Mouse (Mus musculus): ENCODE measurements around the gene Rbm15b. TPM values are rescaled to one million over a fixed set of nuclear protein-coding genes. Genes with fewer than 3 reads are reported as not detected.

Gene Rbm15b
- total RNA-seq, 2 experiments from 2014 or later = 20.3 to 26.1 TPM

- ATAC-seq (replicated peaks; ENCODE audit: poor library complexity) = no peak
Observed at GRCm38 (mm10) chr9:106884996-106885900, 2.0 kb downstream of the Rbm15b start.

- ATAC-seq (replicated peaks; ENCODE audit: poor library complexity) = no peak
Observed at GRCm38 (mm10) chr9:106884306-106884705, 2.9 kb downstream of the Rbm15b start.

GRCm38 (mm10) chr9:106883085-106883484, 4.1 kb downstream of the Rbm15b start:
- no peak for ATAC-seq (replicated peaks; ENCODE audit: poor library complexity)

- no peak for ATAC-seq (replicated peaks; ENCODE audit: poor library complexity)
Observed at GRCm38 (mm10) chr9:106882176-106882575, 5.1 kb downstream of the Rbm15b start.

- no peak for ATAC-seq (replicated peaks; ENCODE audit: poor library complexity)
Observed at GRCm38 (mm10) chr9:106881071-106881755, 6.0 kb downstream of the Rbm15b start.

GRCm38 (mm10) chr9:106879471-106879870, 7.8 kb downstream of the Rbm15b start:
- ATAC-seq (replicated peaks; ENCODE audit: poor library complexity) = no peak

GRCm38 (mm10) chr9:106876666-106877065, 10.6 kb downstream of the Rbm15b start:
- ATAC-seq (replicated peaks; ENCODE audit: poor library complexity) = no peak

GRCm38 (mm10) chr9:106874216-106874615, 13.0 kb downstream of the Rbm15b start:
- no peak for ATAC-seq (replicated peaks; ENCODE audit: poor library complexity)

- ATAC-seq (replicated peaks; ENCODE audit: poor library complexity) = peak; percentile 58
Observed at GRCm38 (mm10) chr9:106858036-106858435, 29.2 kb downstream of the Rbm15b start.

- no peak for ATAC-seq (replicated peaks; ENCODE audit: poor library complexity)
Observed at GRCm38 (mm10) chr9:106856664-106857063, 30.6 kb downstream of the Rbm15b start.

GRCm38 (mm10) chr9:106842800-106843199, 44.4 kb downstream of the Rbm15b start:
- no peak for ATAC-seq (replicated peaks; ENCODE audit: poor library complexity)

GRCm38 (mm10) chr9:106840569-106840968, 46.7 kb downstream of the Rbm15b start:
- ATAC-seq (replicated peaks; ENCODE audit: poor library complexity) = no peak

Other genes starting within 250 kb of the Rbm15b start
- gene Grm2, start 231.3 kb downstream of the Rbm15b start, total RNA-seq (2015) = not detected in 2 replicates
- not detected in 2 replicates for gene Grm2, start 231.3 kb downstream of the Rbm15b start, total RNA-seq (2017)
- 12.1 and 14.8 TPM in 2 replicates for gene Tex264, start 201.5 kb downstream of the Rbm15b start, total RNA-seq (2015)
- gene Tex264, start 201.5 kb downstream of the Rbm15b start, total RNA-seq (2017) = 19.6 and 21.9 TPM in 2 replicates
- gene Rad54l2, start 98.2 kb downstream of the Rbm15b start, total RNA-seq (2015) = 11.4 and 12.8 TPM in 2 replicates
- 11.0 and 19.8 TPM in 2 replicates for gene Rad54l2, start 98.2 kb downstream of the Rbm15b start, total RNA-seq (2017)
- gene Dcaf1, start 65.6 kb downstream of the Rbm15b start, total RNA-seq (2015) = 67.7 and 74.1 TPM in 2 replicates
- gene Dcaf1, start 65.6 kb downstream of the Rbm15b start, total RNA-seq (2017) = 38.1 and 50.1 TPM in 2 replicates
- gene Manf, start 4.6 kb upstream of the Rbm15b start, total RNA-seq (2015) = 619 and 658 TPM in 2 replicates
- 405 and 458 TPM in 2 replicates for gene Manf, start 4.6 kb upstream of the Rbm15b start, total RNA-seq (2017)

Measured in megakaryocyte progenitor cell, adult 5-6 weeks (primary cell).